Mouse (Mus musculus) MEL (cell line): ENCODE measurements around the gene 9330182L06Rik. TPM values are rescaled to one million over a fixed set of nuclear protein-coding genes. Genes with fewer than 3 reads are reported as not detected.

Source experiments
- DNase-seq: peaks from one replicate; pipeline ENCODE4 v3.0.0; 2011; ENCODE audit warnings: low read depth, low spot score
- H3K27ac ChIP-seq: 2 replicates; pipeline ENCODE4 v1.5.1; 2012; ENCODE audit warnings: low read depth, mild to moderate bottlenecking, control low read depth, low read length, moderate library complexity; ENCODE audit not compliant: control insufficient read depth
- H3K27me3 ChIP-seq, 2 experiments: fragments of 150-350 bp in 1 of 2; sonication (generic) in 1 of 2; 2 replicates each; pipeline ENCODE4 v1.6.1; 2012; ENCODE audit warnings: low read length in 2 of 2, mild to moderate bottlenecking in 2 of 2, improper control_type of control experiment in 1 of 2, moderate library complexity in 1 of 2; ENCODE audit not compliant: insufficient read depth in 2 of 2, control insufficient read depth in 1 of 2
- H3K36me3 ChIP-seq, 2 experiments: 2 replicates each; pipeline ENCODE4 v1.6.1; 2012 to 2014; ENCODE audit warnings: low read length in 2 of 2, improper control_type of control experiment in 1 of 2, inconsistent platforms in 1 of 2, mild to moderate bottlenecking in 1 of 2; ENCODE audit not compliant: insufficient read depth in 2 of 2, control insufficient read depth in 1 of 2
- H3K4me1 ChIP-seq, 2 experiments: fragments of 150-350 bp in 1 of 2; sonication (generic) in 1 of 2; 2 replicates each; pipeline ENCODE4 v1.6.1; 2012; ENCODE audit warnings: low read length in 2 of 2, improper control_type of control experiment in 1 of 2, mild to moderate bottlenecking in 1 of 2; ENCODE audit not compliant: insufficient read depth in 2 of 2, control insufficient read depth in 1 of 2
- H3K4me3 ChIP-seq, 2 experiments: fragments of 150-350 bp in 1 of 2; sonication (generic) in 1 of 2; 2 replicates each; pipeline ENCODE4 v1.5.1; 2012; ENCODE audit warnings: low read depth in 2 of 2, low read length in 2 of 2, mild to moderate bottlenecking in 2 of 2, moderate library complexity in 2 of 2, control low read depth in 1 of 2, improper control_type of control experiment in 1 of 2; ENCODE audit not compliant: control insufficient read depth in 1 of 2, insufficient read depth in 1 of 2
- H3K79me2 ChIP-seq: 2 replicates; pipeline ENCODE4 v1.6.1; 2012; ENCODE audit warnings: mild to moderate bottlenecking, low read length, moderate library complexity; ENCODE audit not compliant: control insufficient read depth, poor library complexity, insufficient read depth
- H3K9ac ChIP-seq: 2 replicates; pipeline ENCODE4 v1.6.1; 2012; ENCODE audit warnings: low read depth, mild to moderate bottlenecking, control low read depth, low read length, moderate library complexity; ENCODE audit not compliant: control insufficient read depth, poor library complexity, severe bottlenecking
- H3K9me3 ChIP-seq: fragments of 150-350 bp; sonication (generic); replicated peaks from 2 replicates; pipeline ENCODE4 v1.6.1; 2012; ENCODE audit warnings: mild to moderate bottlenecking, low read length, improper control_type of control experiment, moderate library complexity; ENCODE audit not compliant: insufficient read depth
- BHLHE40 ChIP-seq: IDR thresholded peaks from 2 replicates; pipeline ENCODE4 v1.6.1; 2012; ENCODE audit warnings: low read depth, mild to moderate bottlenecking, inconsistent platforms, low read length, improper control_type of control experiment, borderline replicate concordance
- CHD1 ChIP-seq: IDR thresholded peaks from 2 replicates; pipeline ENCODE4 v1.6.1; 2012; ENCODE audit warnings: low read depth, mild to moderate bottlenecking, inconsistent platforms, low read length, improper control_type of control experiment
- CTCF ChIP-seq, 3 experiments: IDR thresholded peaks in 2 of 3; conservative IDR thresholded peaks in 1 of 3; 2 replicates each; pipeline ENCODE4 v1.5.1; 2011 to 2012; ENCODE audit warnings: low read length in 3 of 3, low read depth in 2 of 3, mild to moderate bottlenecking in 2 of 3, improper control_type of control experiment in 1 of 3, inconsistent platforms in 1 of 3, mixed read lengths in 1 of 3, moderate library complexity in 1 of 3; ENCODE audit not compliant: control insufficient read depth in 1 of 3, insufficient read depth in 1 of 3, poor library complexity in 1 of 3, severe bottlenecking in 1 of 3
- EP300 ChIP-seq, 2 experiments: IDR thresholded peaks; 2 replicates each; pipeline ENCODE4 v1.6.1; 2011; ENCODE audit warnings: improper control_type of control experiment in 2 of 2, low read length in 2 of 2, low read depth in 1 of 2, mild to moderate bottlenecking in 1 of 2
- ETS1 ChIP-seq: IDR thresholded peaks from 2 replicates; pipeline ENCODE4 v1.6.1; 2012; ENCODE audit warnings: low read depth, mild to moderate bottlenecking, inconsistent platforms, low read length, improper control_type of control experiment, moderate library complexity
- GABPA ChIP-seq: IDR thresholded peaks from 2 replicates; pipeline ENCODE4 v1.6.1; 2012; ENCODE audit warnings: low read depth, mild to moderate bottlenecking, inconsistent platforms, low read length, improper control_type of control experiment, moderate library complexity
- GATA1 ChIP-seq: IDR thresholded peaks from 2 replicates; pipeline ENCODE4 v1.6.1; 2011; ENCODE audit warnings: low read depth, low read length, improper control_type of control experiment
- JUND ChIP-seq: IDR thresholded peaks from 2 replicates; pipeline ENCODE4 v1.6.1; 2011; ENCODE audit warnings: low read depth, mild to moderate bottlenecking, improper control_type of control experiment, low read length
- KAT2A ChIP-seq: conservative IDR thresholded peaks from 2 replicates; pipeline ENCODE4 v1.6.1; 2012; ENCODE audit warnings: low read depth, low read length, improper control_type of control experiment, inconsistent platforms
- MAX ChIP-seq: IDR thresholded peaks from 2 replicates; pipeline ENCODE4 v1.6.1; 2011; ENCODE audit warnings: low read length, improper control_type of control experiment
- MXI1 ChIP-seq: IDR thresholded peaks from 2 replicates; pipeline ENCODE4 v1.6.1; 2011; ENCODE audit warnings: mild to moderate bottlenecking, low read depth, low read length, improper control_type of control experiment
- MYC ChIP-seq: IDR thresholded peaks from 2 replicates; pipeline ENCODE4 v1.6.1; 2011; ENCODE audit warnings: low read depth, mild to moderate bottlenecking, low read length, improper control_type of control experiment, moderate library complexity
- POLR2AphosphoS5 ChIP-seq: IDR thresholded peaks from 2 replicates; pipeline ENCODE4 v1.6.1; 2012; ENCODE audit warnings: low read depth, borderline replicate concordance, mild to moderate bottlenecking, inconsistent platforms, low read length, moderate library complexity, mixed read lengths
- RAD21 ChIP-seq: IDR thresholded peaks from 2 replicates; pipeline ENCODE4 v1.6.1; 2011; ENCODE audit warnings: mild to moderate bottlenecking, low read depth, low read length, improper control_type of control experiment
- RCOR1 ChIP-seq: IDR thresholded peaks from 2 replicates; pipeline ENCODE4 v1.6.1; 2012; ENCODE audit warnings: low read depth, mild to moderate bottlenecking, inconsistent platforms, low read length, improper control_type of control experiment
- SIN3A ChIP-seq: IDR thresholded peaks from 2 replicates; pipeline ENCODE4 v1.6.1; 2012; ENCODE audit warnings: low read length, improper control_type of control experiment, inconsistent platforms
- SMC3 ChIP-seq: IDR thresholded peaks from 2 replicates; pipeline ENCODE4 v1.6.1; 2011; ENCODE audit warnings: low read depth, low read length, improper control_type of control experiment
- TAL1 ChIP-seq: IDR thresholded peaks from 2 replicates; pipeline ENCODE4 v1.6.1; 2012; ENCODE audit warnings: mild to moderate bottlenecking, inconsistent platforms, low read length, moderate library complexity, mixed read lengths
- TBP ChIP-seq: IDR thresholded peaks from 2 replicates; pipeline ENCODE4 v1.8.0; 2011; ENCODE audit warnings: low read depth, low read length, improper control_type of control experiment
- TCF12 ChIP-seq: IDR thresholded peaks from 2 replicates; pipeline ENCODE4 v1.6.1; 2014; ENCODE audit warnings: low read depth, mild to moderate bottlenecking, inconsistent platforms, low read length, improper control_type of control experiment, moderate library complexity
- USF2 ChIP-seq, 2 experiments: IDR thresholded peaks; 2 replicates each; pipeline ENCODE4 v1.6.1; 2011 to 2012; ENCODE audit warnings: improper control_type of control experiment in 2 of 2, low read length in 2 of 2, borderline replicate concordance in 1 of 2, inconsistent platforms in 1 of 2, low read depth in 1 of 2, mild to moderate bottlenecking in 1 of 2; ENCODE audit not compliant: insufficient read depth in 1 of 2
- ZC3H11A ChIP-seq: IDR thresholded peaks from 2 replicates; pipeline ENCODE4 v1.6.1; 2012; ENCODE audit warnings: low read depth, mild to moderate bottlenecking, inconsistent platforms, low read length, improper control_type of control experiment
- ZKSCAN1 ChIP-seq: IDR thresholded peaks from 2 replicates; pipeline ENCODE4 v1.6.1; 2012; ENCODE audit warnings: low read depth, mild to moderate bottlenecking, inconsistent platforms, low read length, improper control_type of control experiment, moderate library complexity
- ZMIZ1 ChIP-seq: IDR thresholded peaks from 2 replicates; pipeline ENCODE4 v1.6.1; 2012; ENCODE audit warnings: low read depth, mild to moderate bottlenecking, inconsistent platforms, low read length, improper control_type of control experiment, moderate library complexity
- polyA plus RNA-seq, 2 experiments: library from polyadenylated mRNA; stranded (reverse) in 1 of 2; unstranded in 1 of 2; fragments of >175 nt in 1 of 2; fragments of >200 nt in 1 of 2; gene quantifications; 2 replicates each; pipeline versions ENCODE4 v1.2.1 to v1.2.4; 2012; ENCODE audit warnings: low replicate concordance in 2 of 2, low read depth in 1 of 2; ENCODE audit not compliant: insufficient read length in 2 of 2, insufficient read depth in 1 of 2, missing spikeins in 1 of 2
- total RNA-seq: library from RNA; depleted of rRNA; stranded (reverse); fragments of 300-350 nt; gene quantifications from 2 replicates; pipeline ENCODE4 v1.2.3, GENCODE M21; 2012; rRNA removed

The 9330182L06Rik gene
- not detected in 2 replicates for total RNA-seq
- not detected for polyA plus RNA-seq

DNA sequence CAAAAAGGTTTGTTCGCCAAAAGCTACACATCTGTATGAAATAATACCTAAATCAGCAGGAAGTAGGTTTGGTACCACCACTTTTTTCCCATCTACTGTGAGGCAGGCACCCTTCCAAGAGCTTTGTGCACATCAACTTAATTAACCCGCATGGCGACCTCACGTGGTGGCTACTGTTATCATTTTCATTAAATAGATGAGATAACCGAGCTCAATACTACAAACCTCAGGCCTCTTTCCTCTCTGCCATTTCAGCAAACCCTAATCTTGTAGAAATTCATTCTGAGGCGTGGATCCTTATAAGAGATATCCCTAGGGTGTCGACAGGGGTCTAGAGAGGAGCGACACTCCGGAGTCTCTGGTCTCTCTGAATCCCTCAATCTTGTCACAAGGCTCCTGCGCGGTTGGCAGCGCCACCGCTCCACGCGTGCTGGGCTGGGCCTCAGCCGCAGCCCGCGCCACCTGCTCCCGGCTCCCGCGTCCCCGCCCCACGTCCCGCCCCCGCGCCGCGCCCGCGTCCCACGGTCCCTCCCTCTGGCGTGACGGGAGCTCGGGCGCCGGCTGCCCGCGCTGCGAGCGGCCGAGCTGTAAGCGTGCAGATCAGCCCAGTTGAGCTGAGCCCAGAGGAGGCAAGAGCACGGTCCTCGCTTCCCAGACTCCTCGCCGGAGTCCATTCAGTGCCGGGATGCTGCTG lies at the start of gene 9330182L06Rik:
9330182L06Rik (plus strand) TSS at position 533 of the 694 bp plus-strand sequence.
- Histone ChIP-seq H3K27ac (no peak within 1 kb of the TSS), H3K36me3 (no peaks in the 10 kb centered on the region), H3K4me1 (no peaks in the 10 kb centered on the region), H3K79me2 (no peaks in the 10 kb centered on the region), H3K9ac (no peak within 1 kb of the TSS), H3K9me3 (no peaks in the 10 kb centered on the region), H3K27me3 (no peaks in the 10 kb centered on the region)
- TF ChIP-seq POLR2AphosphoS5 (no peak), BHLHE40 (no peak), RAD21 (no peak), RCOR1 (no peak), KAT2A (no peak), MYC (no peak), ZMIZ1 (no peak), CHD1 (no peak), TCF12 (no peak), CTCF (IDR thresholded peaks at IDR 0.05 in 2 of 3, conservative IDR thresholded peaks at IDR 0.05 in 1 of 3; ENCODE audit: control insufficient read depth in 1 of 3, insufficient read depth in 1 of 3, low read depth in 2 of 3, low read length in 3 of 3, poor library complexity in 1 of 3, severe bottlenecking in 1 of 3) (no peak), MXI1 (no peak), SIN3A (no peak), MAX (no peak), JUND (no peak), ETS1 (no peak), ZKSCAN1 (no peak)
- TF ChIP-seq, all 39 proteins: peak for 0
- no peak for DNase-seq
- H3K4me3 ChIP-seq: no peak within 1 kb of the TSS

DNA sequence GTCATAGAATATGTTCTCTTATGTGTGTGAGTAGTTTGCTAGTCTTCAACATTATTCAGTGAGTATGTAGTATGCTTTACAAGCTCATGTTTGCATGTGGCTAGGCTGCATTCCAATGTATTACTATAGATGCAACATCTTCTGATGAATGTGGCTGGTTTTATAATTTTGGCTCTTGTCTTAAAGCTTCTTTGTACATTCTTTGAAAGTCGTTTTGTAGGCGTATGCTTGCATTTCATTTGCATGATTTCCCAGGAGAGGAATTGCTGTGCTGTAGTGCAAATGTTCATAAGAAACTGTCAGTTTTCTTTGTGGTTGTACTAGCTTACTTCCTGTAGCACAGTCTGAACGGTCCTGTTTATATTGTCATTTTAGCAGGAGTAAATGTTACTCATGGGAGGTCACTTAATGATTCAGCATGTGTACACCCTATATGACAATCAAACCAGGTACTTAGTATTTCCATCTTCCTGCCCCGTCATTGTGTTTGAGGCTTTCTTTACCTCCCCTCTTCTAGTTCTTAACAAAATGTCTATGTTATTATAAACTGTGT lies 38.4 kb upstream of the 9330182L06Rik start:
- no peaks in the 10 kb centered on the region for H3K4me1 ChIP-seq
- no peaks in the 10 kb centered on the region; a peak in 1 of 4 replicates for H3K27me3 ChIP-seq
- H3K4me3 ChIP-seq: no peak overlapping the region
- no peak overlapping the region for H3K27ac ChIP-seq
- no peaks in the 10 kb centered on the region for H3K9me3 ChIP-seq
- no peak for TF ChIP-seq SMC3
- TF ChIP-seq RCOR1: no peak
- TF ChIP-seq USF2 (IDR thresholded peaks at IDR 0.05; ENCODE audit: borderline replicate concordance in 1 of 2, insufficient read depth in 1 of 2, low read depth in 1 of 2, low read length in 2 of 2): no peak
- TF ChIP-seq RAD21: no peak
- TF ChIP-seq EP300 (IDR thresholded peaks at IDR 0.05; ENCODE audit: low read depth in 1 of 2, low read length in 2 of 2): no peak
- no peak for TF ChIP-seq CHD1
- no peak for TF ChIP-seq ZMIZ1
- TF ChIP-seq MYC: no peak
- TF ChIP-seq TAL1: no peak
- no peak for TF ChIP-seq TBP
- TF ChIP-seq TCF12: no peak
- TF ChIP-seq GABPA: no peak
- TF ChIP-seq CTCF (IDR thresholded peaks at IDR 0.05 in 2 of 3, conservative IDR thresholded peaks at IDR 0.05 in 1 of 3; ENCODE audit: control insufficient read depth in 1 of 3, insufficient read depth in 1 of 3, low read depth in 2 of 3, low read length in 3 of 3, poor library complexity in 1 of 3, severe bottlenecking in 1 of 3): no peak
- TF ChIP-seq ZKSCAN1: no peak
- no peak for TF ChIP-seq ZC3H11A
- TF ChIP-seq GATA1: no peak
- no peak for TF ChIP-seq MXI1
- TF ChIP-seq KAT2A: no peak
- DNase-seq: no peak
- H3K9ac ChIP-seq: no peak overlapping the region
- H3K79me2 ChIP-seq: no peaks in the 10 kb centered on the region
- H3K36me3 ChIP-seq: no peaks in the 10 kb centered on the region
